Mouse (Mus musculus) embryonic stem cell, embryonic (primary cell): ENCODE measurements around the gene Mta3.

Experiments used
- CTCF ChIA-PET, 4 experiments: fragments of 300-600 bp in 2 of 4; fragments of 350-600 bp in 2 of 4; sonication (Branson Sonifier 250); formaldehyde crosslinking; loops; one replicate each; lab custom pipeline; 2022; ENCODE audit warnings: inconsistent platforms in 2 of 4; lab: Charles Lee
- POLR2A ChIA-PET, 4 experiments: fragments of 300-600 bp in 2 of 4; fragments of 350-600 bp in 2 of 4; sonication (Branson Sonifier 250); formaldehyde crosslinking; loops; one replicate each; lab custom pipeline; 2022; ENCODE audit warnings: antibody characterized with exemption in 4 of 4, inconsistent platforms in 1 of 4; lab: Charles Lee

The Mta3 gene

DNA sequence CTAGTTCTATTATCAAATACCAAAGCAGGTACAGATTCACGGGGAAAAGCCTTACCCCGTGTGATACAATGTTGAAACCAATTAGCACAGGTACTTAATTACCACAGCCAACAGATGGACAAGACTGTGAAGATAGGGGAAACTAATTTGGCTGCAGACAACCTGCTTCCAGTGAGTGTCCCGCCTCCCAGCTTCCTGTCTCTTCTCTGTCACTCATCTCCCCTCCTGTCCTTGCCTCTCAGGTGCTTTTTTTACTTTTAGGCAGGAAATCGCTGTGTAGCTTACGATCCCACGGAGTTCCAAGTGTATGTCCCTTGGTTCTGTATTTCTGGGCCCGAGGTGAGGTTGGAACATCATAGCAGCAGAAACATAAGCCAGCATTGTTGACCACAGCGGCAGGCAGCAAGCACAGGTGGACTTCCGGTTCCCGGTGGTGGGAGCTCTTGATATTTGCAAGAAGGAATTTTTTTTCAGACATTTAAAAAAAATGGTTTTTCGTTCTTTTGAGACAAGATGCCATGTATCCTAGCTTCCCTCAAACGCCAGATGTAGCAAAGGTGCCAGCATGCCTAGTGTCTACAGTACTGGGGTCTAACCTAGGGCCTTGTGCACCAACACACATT is 102.6 kb downstream of the Mta3 start:
- POLR2A ChIA-PET = interaction anchor here in 3 of 4 experiments (0.7 to 2.3 kb wide), 24 partner anchors 11 to 199 kb away, joined by 3 to 8 read pairs (median 4); no protein-coding TSS in a partner anchor
- CTCF ChIA-PET = interaction anchor here (0.5 to 2.3 kb wide), 40 partner anchors 8 to 531 kb away, joined by 3 to 12 read pairs (median 4); partner anchors contain the start of gene Haao (in 1 of the 4)

DNA sequence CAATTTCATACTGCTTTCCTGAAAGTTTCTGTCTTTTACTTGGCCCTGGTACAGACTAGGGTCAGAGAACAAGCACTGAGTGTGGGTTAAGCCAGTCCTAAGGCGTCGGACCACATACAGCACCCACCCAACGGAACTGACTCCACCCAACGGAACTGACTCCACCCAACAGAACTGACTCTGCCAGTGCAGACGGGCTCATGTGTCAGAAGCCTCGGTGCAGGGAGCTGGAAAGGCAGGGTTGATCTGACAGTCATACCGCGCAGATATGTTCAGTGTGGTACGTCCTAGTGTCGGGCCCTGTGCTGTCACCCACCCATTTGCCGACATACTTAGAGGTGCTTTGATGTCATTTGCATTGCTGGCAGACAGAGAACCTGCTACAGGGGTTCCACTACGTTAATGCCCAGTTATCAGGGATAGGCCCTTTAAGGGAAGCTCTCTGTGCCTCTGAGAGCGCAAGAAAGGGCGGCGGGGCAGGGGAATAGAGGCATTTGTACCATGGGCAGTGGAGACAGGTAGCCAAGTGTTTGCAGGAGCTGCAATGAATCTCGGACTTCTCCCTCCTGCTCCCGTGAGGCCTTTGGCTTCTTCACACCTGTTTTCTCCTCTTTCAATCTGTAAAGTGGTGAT is 103.3 kb downstream of the Mta3 start:
- CTCF ChIA-PET = interaction anchor here (0.5 to 2.3 kb wide), 17 partner anchors 9 to 532 kb away, joined by 3 to 12 read pairs (median 4); no protein-coding TSS in a partner anchor
- POLR2A ChIA-PET = interaction anchor here in 3 of 4 experiments (0.6 to 2.3 kb wide), 11 partner anchors 11 to 200 kb away, joined by 3 to 8 read pairs (median 5); no protein-coding TSS in a partner anchor

GRCm38 (mm10) chr17:83810285-83810684 is 104.3 kb downstream of the Mta3 start:
- CTCF ChIA-PET = interaction anchor here in 2 of 4 experiments (0.7 to 1.7 kb wide), 2 partner anchors 171 to 533 kb away, joined by 3 to 14 read pairs; no protein-coding TSS in a partner anchor
- POLR2A ChIA-PET = interaction anchor here in 2 of 4 experiments (1.0 to 1.6 kb wide), 2 partner anchors 12 to 21 kb away, joined by 3 to 7 read pairs; no protein-coding TSS in a partner anchor

DNA sequence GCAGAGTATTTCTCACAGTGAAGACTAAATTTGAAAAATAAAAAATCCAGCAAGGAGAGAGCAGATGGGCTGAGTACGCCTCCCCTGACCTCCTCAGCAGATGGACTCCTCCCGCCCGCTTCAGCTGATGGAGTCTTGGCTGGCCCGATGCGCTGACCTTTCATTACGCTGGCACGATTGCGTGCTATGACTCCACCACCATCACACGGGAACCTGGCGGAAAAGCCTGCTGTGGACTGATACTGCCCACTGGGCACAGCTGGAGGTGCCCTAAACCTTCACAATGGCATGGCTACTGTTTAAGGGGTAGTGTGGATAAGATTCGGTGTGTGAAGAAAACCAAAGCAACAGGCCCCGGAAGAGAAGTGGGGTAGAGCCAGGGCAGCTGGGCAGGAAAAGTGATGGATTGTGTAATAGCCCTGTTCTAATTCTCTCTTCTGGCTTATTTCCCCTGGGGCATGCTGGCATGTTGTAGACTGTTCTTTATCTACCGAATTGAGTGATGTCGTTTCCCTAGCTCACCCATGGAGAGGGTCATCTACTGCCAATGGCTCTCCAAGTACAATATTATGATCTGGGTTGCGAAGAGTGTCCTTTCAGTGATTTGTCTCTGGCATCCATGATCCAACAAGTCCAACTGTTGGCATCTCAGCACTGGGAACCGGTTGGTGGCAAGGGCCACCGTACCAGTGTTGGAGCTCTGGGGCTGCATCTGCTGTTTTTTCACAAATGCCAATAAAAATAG is 106.4 kb downstream of the Mta3 start:
- CTCF ChIA-PET = interaction anchor here in 2 of 4 experiments (0.6 to 0.8 kb wide), 2 partner anchors 167 to 325 kb away, joined by 6 to 14 read pairs; no protein-coding TSS in a partner anchor
- POLR2A ChIA-PET = interaction anchor here in 1 of 4 experiments (0.8 to 1.3 kb wide), 2 partner anchors 8 to 57 kb away, joined by 3 read pairs; no protein-coding TSS in a partner anchor

DNA sequence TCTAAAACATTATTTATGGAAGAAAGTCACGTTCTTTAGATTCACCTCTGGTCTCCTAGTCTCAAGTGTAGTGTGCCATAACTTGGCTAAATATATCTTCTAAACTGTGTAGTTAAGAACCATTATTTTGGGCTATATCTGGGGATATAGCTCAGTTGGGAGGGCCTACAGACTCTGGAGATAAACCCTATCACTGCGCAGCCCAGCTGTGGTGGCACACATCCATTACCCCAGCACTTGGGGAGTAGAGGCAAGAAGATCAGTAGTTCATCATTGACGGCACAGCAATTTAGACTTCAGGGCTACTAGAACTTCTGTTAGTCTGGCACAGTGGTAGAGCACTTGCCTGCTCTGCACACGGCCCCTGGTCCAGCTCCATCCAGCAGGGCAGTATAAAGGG is 107.1 kb downstream of the Mta3 start:
- ChIA-PET CTCF (no interaction called here), POLR2A (interaction anchor here in 1 of 4 experiments (1.3 kb wide), 1 partner anchor 9 kb away, joined by 3 read pairs; no protein-coding TSS in a partner anchor)

GRCm38 (mm10) chr17:83816996-83817395 is 111.0 kb downstream of the Mta3 start:
- ChIA-PET POLR2A (interaction anchor here in 1 of 4 experiments (0.5 to 1.3 kb wide), 2 partner anchors 193 to 366 kb away, joined by 3 to 4 read pairs; no protein-coding TSS in a partner anchor), CTCF (interaction anchor here in 2 of 4 experiments (0.9 to 1.1 kb wide), 3 partner anchors 9 to 177 kb away, joined by 3 read pairs; no protein-coding TSS in a partner anchor)

- CTCF ChIA-PET = interaction anchor here in 3 of 4 experiments (1.0 to 1.9 kb wide), 3 partner anchors 11 kb away, joined by 4 to 8 read pairs (median 7); no protein-coding TSS in a partner anchor
These were observed 113.5 kb downstream of the Mta3 start for GRCm38 (mm10) chr17:83819503-83819902.

DNA sequence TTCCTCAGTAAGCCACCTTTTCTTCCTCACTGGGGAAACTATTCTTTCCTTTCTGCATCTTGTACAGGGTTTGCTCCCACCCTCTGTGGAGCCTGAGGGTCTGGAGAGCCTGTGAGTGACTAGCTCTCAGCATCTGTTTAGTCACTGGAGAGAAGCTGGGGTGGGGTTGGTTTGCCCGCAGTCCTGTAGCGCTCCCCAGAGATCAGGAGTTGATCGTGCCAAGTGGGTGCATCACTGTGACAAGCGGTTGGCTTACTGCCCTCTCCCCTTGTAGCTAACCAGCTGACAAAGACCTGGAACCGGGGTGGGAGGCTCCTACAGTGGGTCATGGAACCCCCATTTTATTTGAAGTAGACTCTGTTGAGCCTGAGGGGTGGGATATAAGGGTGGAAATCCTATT is 114.7 kb downstream of the Mta3 start:
- ChIA-PET POLR2A (interaction anchor here in 2 of 4 experiments (0.5 to 0.6 kb wide), 2 partner anchors 508 to 541 kb away, joined by 3 to 10 read pairs; no protein-coding TSS in a partner anchor), CTCF (interaction anchor here in 1 of 4 experiments (1.1 kb wide), 2 partner anchors 12 to 19 kb away, joined by 3 read pairs; no protein-coding TSS in a partner anchor)

More at GRCm38 (mm10) chr17:83819503-83819902, 113.5 kb downstream of the Mta3 start:
- POLR2A ChIA-PET = no interaction called here

DNA sequence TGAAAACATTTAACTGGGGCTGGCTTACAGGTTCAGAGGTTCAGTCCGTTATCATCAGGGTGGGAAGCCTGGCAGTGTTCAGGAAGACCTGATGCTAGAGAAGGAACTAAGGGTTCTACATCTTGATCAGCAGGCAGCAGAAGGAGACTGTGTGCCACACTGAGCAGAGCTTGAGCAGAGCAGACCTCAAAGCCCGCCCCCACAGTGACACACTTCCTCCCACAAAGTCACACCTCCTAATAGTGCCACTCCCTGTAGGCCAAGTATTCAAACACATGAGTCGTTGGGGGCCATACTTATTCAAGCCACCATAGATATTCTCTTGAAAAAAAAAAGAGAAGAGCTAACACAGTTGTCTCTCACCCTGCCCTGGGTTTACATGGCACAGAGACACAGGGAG is 115.9 kb downstream of the Mta3 start:
- POLR2A ChIA-PET = no interaction called here
- CTCF ChIA-PET = interaction anchor here in 1 of 4 experiments (0.8 kb wide), 1 partner anchor 14 kb away, joined by 4 read pairs; no protein-coding TSS in a partner anchor

DNA sequence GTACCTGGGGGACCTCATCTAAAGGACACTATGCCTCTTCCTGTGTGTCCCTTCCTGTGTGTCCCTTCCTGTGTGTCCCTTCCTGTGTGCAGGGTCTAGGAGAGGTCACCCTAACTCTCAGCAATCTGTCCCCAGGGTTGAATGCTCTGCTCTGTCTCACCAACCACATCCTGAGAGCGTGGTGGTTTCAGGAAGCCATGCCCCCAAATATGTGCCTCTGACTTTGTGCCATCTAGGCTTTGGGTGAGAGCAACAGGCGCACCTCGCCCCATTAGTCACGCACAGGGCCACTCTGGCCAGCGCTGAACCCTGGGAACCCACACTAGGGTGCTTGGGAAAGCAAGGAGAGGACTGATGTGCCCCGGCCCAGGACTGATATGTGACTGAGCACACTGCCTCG is 117.9 kb downstream of the Mta3 start:
- ChIA-PET POLR2A (interaction anchor here in 2 of 4 experiments (0.7 to 1.2 kb wide), 2 partner anchors 30 to 513 kb away, joined by 3 read pairs; no protein-coding TSS in a partner anchor), CTCF (interaction anchor here in 1 of 4 experiments (1.0 kb wide), 1 partner anchor 30 kb away, joined by 7 read pairs; no protein-coding TSS in a partner anchor)

DNA sequence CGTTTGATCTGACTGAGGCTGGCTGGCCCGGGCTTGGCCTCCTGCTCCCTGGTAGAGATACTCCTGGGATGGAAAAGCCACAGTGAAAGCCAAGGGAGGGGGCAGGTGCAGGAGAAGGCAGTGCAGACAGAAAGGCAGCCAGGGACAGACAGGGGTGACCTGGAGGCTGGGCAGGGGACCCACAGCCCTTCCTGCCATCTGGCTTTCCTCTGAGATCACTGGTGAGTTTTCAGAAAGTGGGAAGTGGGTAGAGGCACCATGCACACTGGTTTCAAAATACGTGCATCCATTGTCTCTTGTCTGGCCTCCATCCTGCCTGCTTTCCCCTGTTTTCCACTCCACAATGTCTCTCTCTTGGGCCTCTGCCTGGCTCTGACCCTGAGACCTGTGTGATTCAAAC is 123.4 kb downstream of the Mta3 start:
- ChIA-PET POLR2A (interaction anchor here in 1 of 4 experiments (0.9 to 1.3 kb wide), 2 partner anchors 25 to 545 kb away, joined by 3 read pairs; no protein-coding TSS in a partner anchor), CTCF (no interaction called here)

- POLR2A ChIA-PET = interaction anchor here in 3 of 4 experiments (0.5 to 1.8 kb wide), 5 partner anchors 20 to 353 kb away, joined by 3 read pairs; no protein-coding TSS in a partner anchor
These were observed 124.8 kb downstream of the Mta3 start for GRCm38 (mm10) chr17:83830616-83831292.

GRCm38 (mm10) chr17:83834120-83834519 is 128.2 kb downstream of the Mta3 start:
- ChIA-PET POLR2A (interaction anchor here in 2 of 4 experiments (0.5 to 1.0 kb wide), 2 partner anchors 18 to 167 kb away, joined by 3 to 4 read pairs; no protein-coding TSS in a partner anchor), CTCF (interaction anchor here in 1 of 4 experiments (1.0 kb wide), 1 partner anchor 26 kb away, joined by 3 read pairs; no protein-coding TSS in a partner anchor)

More at GRCm38 (mm10) chr17:83830616-83831292, 124.8 kb downstream of the Mta3 start:
- CTCF ChIA-PET = interaction anchor here in 2 of 4 experiments (0.6 to 3.0 kb wide), 5 partner anchors 19 to 1193 kb away, joined by 3 to 8 read pairs (median 4); no protein-coding TSS in a partner anchor

GRCm38 (mm10) chr17:83836048-83836447 is 130.1 kb downstream of the Mta3 start:
- ChIA-PET POLR2A (interaction anchor here in 2 of 4 experiments (1.4 kb wide), 2 partner anchors 28 to 30 kb away, joined by 3 read pairs; no protein-coding TSS in a partner anchor), CTCF (no interaction called here)

- CTCF ChIA-PET = interaction anchor here in 1 of 4 experiments (0.8 to 1.5 kb wide), 2 partner anchors 17 to 27 kb away, joined by 4 to 5 read pairs; no protein-coding TSS in a partner anchor
- POLR2A ChIA-PET = no interaction called here
These were observed 131.8 kb downstream of the Mta3 start for GRCm38 (mm10) chr17:83837659-83838190.

GRCm38 (mm10) chr17:83839132-83839531 is 133.2 kb downstream of the Mta3 start:
- POLR2A ChIA-PET = interaction anchor here in 1 of 4 experiments (1.0 kb wide), 1 partner anchor 10 kb away, joined by 3 read pairs; no protein-coding TSS in a partner anchor
- CTCF ChIA-PET = interaction anchor here in 3 of 4 experiments (0.5 to 1.5 kb wide), 8 partner anchors 15 to 254 kb away, joined by 3 to 8 read pairs (median 4); no protein-coding TSS in a partner anchor
